Mouse (Mus musculus) embryonic facial prominence, embryonic 11.5 days (tissue): ENCODE results near the gene Ddx41. TPM values are rescaled to one million over a fixed set of nuclear protein-coding genes. Genes with fewer than 3 reads are reported as not detected.
"Not testable (repeated sequence)": the region's sequence is repeated elsewhere in the genome, so short reads cannot be mapped to it uniquely, and the experiment has no call there.

ENCODE experiments used
- ATAC-seq: fragments of 200-750 bp; cut with Nextera tagmentation; replicated peaks from 2 replicates; pipeline ENCODE4 v1.8.0; 2017; ENCODE audit warnings: low read depth; ENCODE audit not compliant: insufficient number of reproducible peaks, low FRiP score, low TSS enrichment
- DNase-seq: peaks from one replicate; pipeline ENCODE4 v3.0.0-alpha.2; 2015; ENCODE audit warnings: low spot score
- H3K27ac ChIP-seq: fragments of 300-500 bp; sonication (generic); replicated peaks from 2 replicates; pipeline ENCODE4 v1.5.1; 2014; ENCODE audit warnings: mild to moderate bottlenecking, low read depth, low read length, control low read depth
- H3K27me3 ChIP-seq: fragments of 300-500 bp; sonication (generic); 2 replicates; pipeline ENCODE4 v1.6.1; 2014; ENCODE audit warnings: mild to moderate bottlenecking, low read length, moderate library complexity, mixed read lengths; ENCODE audit not compliant: control insufficient read depth, insufficient read depth
- H3K36me3 ChIP-seq: fragments of 300-500 bp; sonication (generic); replicated peaks from 2 replicates; pipeline ENCODE4 v1.6.1; 2014; ENCODE audit warnings: low read depth, mild to moderate bottlenecking, low read length, moderate library complexity, mixed read lengths; ENCODE audit not compliant: control insufficient read depth, insufficient read depth
- H3K4me1 ChIP-seq: fragments of 300-500 bp; sonication (generic); 2 replicates; pipeline ENCODE4 v1.6.1; 2014; ENCODE audit warnings: low read length, mixed read lengths; ENCODE audit not compliant: control insufficient read depth, insufficient read depth
- H3K4me2 ChIP-seq: fragments of 300-500 bp; sonication (generic); 2 replicates; pipeline ENCODE4 v1.6.1; 2014; ENCODE audit warnings: low read depth, mild to moderate bottlenecking, control low read depth, low read length, moderate library complexity
- H3K4me3 ChIP-seq: fragments of 300-500 bp; sonication (generic); 2 replicates; pipeline ENCODE4 v1.5.1; 2014; ENCODE audit warnings: low read depth, low read length, control low read depth
- H3K9ac ChIP-seq: fragments of 300-500 bp; sonication (generic); replicated peaks from 2 replicates; pipeline ENCODE4 v1.6.1; 2014; ENCODE audit warnings: mild to moderate bottlenecking, control low read depth, low read length
- H3K9me3 ChIP-seq: fragments of 300-500 bp; sonication (generic); replicated peaks from 2 replicates; pipeline ENCODE4 v1.6.1; 2016; ENCODE audit warnings: mild to moderate bottlenecking, low read length, inconsistent platforms, mixed read lengths; ENCODE audit not compliant: control insufficient read depth
- WGBS: fragments of 180-500 bp; shearing (Covaris S2); extraction: QIAGEN DNeasy Blood & Tissue Kit; methylation state at CpG from one replicate; pipeline ENCODE4 v1.1.7; 2014; 5-methylcytosine and 5-hydroxymethylcytosine counted together
- polyA plus RNA-seq: library from polyadenylated mRNA; unstranded; fragments of >200 nt; fragmentation: Nextera tagmentation; extraction: Ambion mirVana; gene quantifications from 2 replicates; pipeline ENCODE4 v1.2.1, GENCODE M21; 2014

Ddx41 gene
- 77.7 and 81.4 TPM in 2 replicates for polyA plus RNA-seq

DNA sequence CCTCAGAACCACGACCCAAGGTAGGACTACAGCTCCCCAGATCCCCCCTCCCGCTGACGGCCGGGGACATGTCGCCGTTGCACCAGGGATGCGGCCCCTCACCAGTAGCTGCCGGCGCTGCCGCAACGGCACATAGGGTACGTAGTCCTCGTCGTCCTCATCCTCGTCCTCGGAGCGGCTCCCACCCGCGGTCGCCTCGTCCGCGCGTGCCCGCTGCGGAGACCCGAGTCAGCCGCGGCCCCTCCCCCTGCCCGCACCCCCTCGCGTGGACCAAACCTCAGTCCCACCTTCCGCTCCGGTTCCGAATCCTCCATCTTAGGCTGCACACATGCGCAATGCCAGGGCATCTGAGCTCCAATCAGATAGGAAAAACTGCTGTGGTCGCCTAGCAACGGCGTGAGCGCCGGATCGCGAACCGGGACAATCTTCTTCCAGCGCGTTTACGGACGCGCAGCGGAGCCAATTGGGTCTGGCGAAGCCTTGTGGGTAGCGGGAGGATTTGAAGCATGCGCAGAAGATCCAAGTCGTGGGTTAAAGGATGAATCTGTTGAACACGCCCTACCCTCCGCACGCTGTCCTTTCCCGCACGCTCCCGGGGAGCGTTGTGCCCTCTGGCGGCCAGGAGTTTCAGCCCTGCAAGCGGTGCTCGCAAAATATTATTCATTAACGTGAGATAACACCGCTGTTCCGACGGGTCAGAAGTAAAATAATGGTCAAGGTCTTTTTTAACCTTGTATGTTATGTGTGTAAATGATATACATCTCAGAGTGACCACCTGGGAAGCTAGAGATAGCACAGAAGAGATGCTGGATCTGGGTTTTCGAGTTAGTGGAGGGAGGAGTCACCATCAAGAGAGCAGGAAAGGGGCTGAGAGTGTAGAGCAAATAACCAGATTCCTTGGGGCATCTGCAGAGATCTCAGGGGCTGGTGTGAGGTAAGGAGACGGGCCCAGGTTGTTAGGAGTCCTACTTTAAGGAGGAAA is at the start of gene Ddx41:
Ddx41 (minus strand) TSS at position 465 of the 982 bp plus-strand sequence.
- DNase-seq (peak; percentile 99), ATAC-seq (peak; percentile 96)
- WGBS = 1% methylated on average over 70 of the region's 70 CpGs
- no peaks in the 10 kb centered on the region for H3K4me1 ChIP-seq
- H3K9ac ChIP-seq = peak within 1 kb of the TSS; percentile 73
- peak within 1 kb of the TSS; percentile 90 for H3K4me2 ChIP-seq
- H3K36me3 ChIP-seq = peaks cover 13% of the 10 kb centered on the region
- H3K27ac ChIP-seq = peak within 1 kb of the TSS; percentile 67
- peak within 1 kb of the TSS; percentile 87 for H3K4me3 ChIP-seq
- no peaks in the 10 kb centered on the region for H3K9me3 ChIP-seq
- no peaks in the 10 kb centered on the region for H3K27me3 ChIP-seq

DNA sequence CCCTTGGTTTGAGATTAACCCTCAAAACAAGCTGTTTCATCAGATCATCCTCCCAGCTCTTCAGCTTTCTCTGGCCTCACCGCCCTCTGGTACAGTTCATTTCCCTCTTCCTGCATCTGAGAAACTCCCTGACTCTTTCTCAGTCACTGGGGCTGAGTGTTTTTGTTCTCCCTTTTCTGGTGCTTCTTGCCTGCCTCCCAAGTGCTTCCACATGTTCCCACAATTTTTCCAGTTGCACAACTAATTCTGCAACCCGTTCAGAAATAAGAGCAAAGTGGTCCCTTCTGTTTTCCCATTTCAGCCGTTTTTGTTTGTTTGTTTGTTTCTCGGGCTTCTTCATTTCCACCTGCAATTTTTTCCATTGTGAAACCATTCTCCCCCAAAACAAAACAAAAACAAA is 41.6 kb upstream of the Ddx41 start:
- Histone ChIP-seq H3K9ac (no peak overlapping the region), H3K27me3 (no peaks in the 10 kb centered on the region), H3K4me2 (no peak overlapping the region), H3K36me3 (no peaks in the 10 kb centered on the region; the same call in 1 of the 2 replicates), H3K4me1 (no peaks in the 10 kb centered on the region), H3K27ac (no peak overlapping the region), H3K9me3 (no peaks in the 10 kb centered on the region), H3K4me3 (no peak overlapping the region)
- 78% methylated on average over 4 of the region's 4 CpGs for WGBS
- DNase-seq (no peak), ATAC-seq (no peak)

DNA sequence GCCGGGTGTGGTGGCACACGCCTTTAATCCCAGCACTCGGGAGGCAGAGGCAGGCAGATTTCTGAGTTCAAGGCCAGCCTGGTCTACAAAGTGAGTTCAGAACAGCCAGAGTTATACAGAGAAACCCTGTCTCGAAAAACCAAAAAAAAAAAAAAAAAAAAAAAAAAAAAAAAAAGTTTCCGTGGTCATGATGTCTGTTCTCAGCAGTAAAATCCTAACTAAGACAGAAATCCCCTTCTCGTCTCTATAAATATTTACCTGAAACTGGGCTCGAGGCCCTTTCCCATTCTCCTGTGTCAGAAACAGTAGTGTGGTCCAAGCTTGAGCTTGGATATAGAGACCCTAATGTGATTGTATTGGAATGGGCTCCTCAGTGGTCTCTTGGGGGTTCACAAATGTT is 40.4 kb upstream of the Ddx41 start:
- not testable (repeated sequence) for H3K9me3 ChIP-seq, DNase-seq, H3K4me1 ChIP-seq, H3K9ac ChIP-seq, H3K4me3 ChIP-seq, H3K36me3 ChIP-seq, ATAC-seq, H3K27ac ChIP-seq, H3K27me3 ChIP-seq, H3K4me2 ChIP-seq
- WGBS = 88% methylated on average over 7 of the region's 7 CpGs

DNA sequence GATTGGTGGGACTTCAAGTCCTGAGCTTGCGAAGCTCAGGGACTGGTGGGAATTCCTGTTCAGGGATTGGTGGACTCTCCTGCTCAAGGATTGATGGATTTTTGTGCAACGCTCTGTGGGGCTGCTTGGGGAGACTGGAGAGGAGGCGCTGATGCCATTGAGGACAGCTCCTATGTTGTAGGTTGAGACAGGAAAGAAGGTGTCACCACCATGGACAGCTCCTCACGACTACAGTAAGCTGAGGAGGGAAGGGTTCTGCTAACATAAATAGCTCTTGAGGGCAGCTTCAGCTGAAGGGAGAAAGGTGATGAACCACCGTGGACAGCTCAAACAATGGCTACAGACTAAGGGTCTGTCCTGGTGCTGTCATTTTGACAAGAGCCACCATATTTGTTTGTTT is 39.5 kb upstream of the Ddx41 start:
- no peak for ATAC-seq
- no peak for DNase-seq
- Histone ChIP-seq H3K9me3 (no peaks in the 10 kb centered on the region), H3K4me2 (no peak overlapping the region), H3K27ac (no peak overlapping the region), H3K9ac (no peak overlapping the region), H3K4me1 (no peaks in the 10 kb centered on the region), H3K4me3 (no peak overlapping the region), H3K36me3 (no peaks in the 10 kb centered on the region; the same call in 1 of the 2 replicates), H3K27me3 (no peaks in the 10 kb centered on the region)
- WGBS = 66% methylated on average over 5 of the region's 5 CpGs

DNA sequence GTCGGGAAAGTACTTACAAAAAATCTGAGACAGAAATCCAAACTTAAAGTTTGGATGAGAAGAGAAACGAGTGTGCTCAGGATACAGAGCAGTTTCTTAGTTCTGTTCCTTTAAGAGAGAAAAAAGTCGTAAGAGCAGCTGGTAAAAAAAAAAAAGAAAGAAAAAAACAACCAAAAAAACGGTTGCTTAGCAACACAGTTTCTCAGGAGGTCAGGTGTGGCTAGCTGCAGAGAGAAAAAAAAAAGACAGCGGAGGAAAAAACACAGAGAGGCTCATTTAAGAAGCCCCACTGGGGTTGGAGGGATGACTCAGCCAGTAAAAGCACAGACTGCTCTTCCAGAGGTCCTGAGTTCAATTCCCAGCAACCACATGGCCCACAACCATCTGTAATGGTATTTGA is 37.9 kb upstream of the Ddx41 start:
- DNase-seq (no peak), ATAC-seq (no peak)
- Histone ChIP-seq H3K27ac (no peak overlapping the region), H3K9me3 (no peaks in the 10 kb centered on the region), H3K4me1 (peaks cover 3% of the 10 kb centered on the region), H3K4me3 (no peak overlapping the region), H3K4me2 (no peak overlapping the region), H3K9ac (no peak overlapping the region), H3K36me3 (no peaks in the 10 kb centered on the region; the same call in 1 of the 2 replicates), H3K27me3 (no peaks in the 10 kb centered on the region)
- 78% methylated on average over 5 of the region's 5 CpGs for WGBS

DNA sequence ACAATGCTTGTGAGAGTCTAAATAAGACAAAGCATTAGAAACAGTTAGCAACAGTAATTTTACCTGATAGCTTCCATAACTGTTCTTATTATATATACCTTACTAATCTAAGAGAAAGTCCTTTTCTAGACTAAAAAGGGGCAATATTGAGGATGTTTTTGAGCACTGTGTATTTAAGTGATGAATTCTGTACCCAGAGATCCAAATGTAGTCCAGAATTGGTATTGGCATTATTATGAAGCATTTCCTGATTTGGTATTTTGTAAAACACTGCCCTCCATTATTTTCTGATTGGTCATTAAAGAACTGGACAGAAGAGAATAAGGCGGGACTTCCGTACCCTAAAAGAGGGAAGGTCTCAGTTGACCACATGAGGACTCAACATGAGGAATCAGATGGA is 37.0 kb upstream of the Ddx41 start, which contains the start of gene Tmed9:
Tmed9 (plus strand) TSS at position 301 of the 400 bp plus-strand sequence.
- H3K27ac ChIP-seq = no peak within 1 kb of the TSS
- H3K27me3 ChIP-seq = no peaks in the 10 kb centered on the region
- WGBS = 97% methylated on average over 2 of the region's 2 CpGs
- no peak within 1 kb of the TSS for H3K4me2 ChIP-seq
- peaks cover 5% of the 10 kb centered on the region for H3K4me1 ChIP-seq
- H3K4me3 ChIP-seq = no peak within 1 kb of the TSS
- DNase-seq (no peak), ATAC-seq (no peak)
- no peaks in the 10 kb centered on the region; the same call in 1 of the 2 replicates for H3K36me3 ChIP-seq
- H3K9me3 ChIP-seq = no peaks in the 10 kb centered on the region
- H3K9ac ChIP-seq = no peak within 1 kb of the TSS

DNA sequence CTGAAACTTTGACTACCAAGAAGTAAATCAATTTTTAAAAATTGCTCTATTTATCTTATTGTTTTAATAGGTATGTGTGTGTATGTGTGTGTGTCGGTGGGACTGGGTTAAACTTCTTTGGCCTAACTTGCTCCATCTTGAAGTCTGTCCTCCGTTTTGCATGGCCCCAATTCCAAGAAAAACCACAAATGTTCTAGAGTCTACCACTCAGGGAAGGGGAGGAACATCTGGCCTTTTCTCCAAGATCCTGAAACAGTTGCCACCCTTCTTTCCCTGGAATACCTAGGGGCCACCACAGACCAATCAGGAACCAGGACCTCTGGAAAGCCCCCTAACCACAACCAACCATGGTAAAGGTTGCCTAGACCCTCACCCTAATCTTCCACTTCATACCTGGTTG is 35.5 kb upstream of the Ddx41 start:
- Histone ChIP-seq H3K9ac (no peak overlapping the region), H3K27ac (no peak overlapping the region), H3K4me3 (no peak overlapping the region), H3K4me2 (no peak overlapping the region), H3K4me1 (peaks cover 5% of the 10 kb centered on the region), H3K27me3 (no peaks in the 10 kb centered on the region), H3K36me3 (no peaks in the 10 kb centered on the region; the same call in 1 of the 2 replicates), H3K9me3 (no peaks in the 10 kb centered on the region)
- ATAC-seq (no peak), DNase-seq (no peak)
- 83% methylated on average over 2 of the region's 2 CpGs for WGBS
